Mouse (Mus musculus) thymus, postnatal 10 days (tissue): ENCODE results near the gene Ackr4.

Source experiments
- DNase-seq, 2 experiments: peaks; one replicate each; pipeline ENCODE4 v3.0.0; 2021; ENCODE audit warnings: low spot score in 2 of 2

Ackr4 gene

GRCm38 (mm10) chr9:104106930-104107329, 19.8 kb downstream of the Ackr4 start:
- no peak for DNase-seq

DNA sequence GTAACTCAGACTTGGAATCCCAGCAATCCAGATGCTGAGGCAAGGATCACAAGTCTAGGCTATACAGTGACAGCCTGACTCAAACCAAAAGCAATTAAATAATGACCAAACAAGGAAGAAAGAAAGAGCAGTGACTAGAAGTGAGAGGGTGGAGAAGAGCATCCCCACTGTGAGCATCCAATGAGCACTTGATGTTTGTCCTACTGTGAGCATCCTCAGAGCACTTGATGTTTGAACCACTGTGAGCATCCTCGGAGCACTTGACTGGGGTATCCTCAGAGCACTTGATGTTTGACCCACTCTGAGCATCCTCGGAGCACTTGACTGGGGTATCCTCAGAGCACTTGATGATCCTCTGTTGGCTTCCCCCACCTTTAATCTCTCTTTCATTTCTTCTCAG, 21.7 kb downstream of the Ackr4 start:
- DNase-seq, result no peak

DNA sequence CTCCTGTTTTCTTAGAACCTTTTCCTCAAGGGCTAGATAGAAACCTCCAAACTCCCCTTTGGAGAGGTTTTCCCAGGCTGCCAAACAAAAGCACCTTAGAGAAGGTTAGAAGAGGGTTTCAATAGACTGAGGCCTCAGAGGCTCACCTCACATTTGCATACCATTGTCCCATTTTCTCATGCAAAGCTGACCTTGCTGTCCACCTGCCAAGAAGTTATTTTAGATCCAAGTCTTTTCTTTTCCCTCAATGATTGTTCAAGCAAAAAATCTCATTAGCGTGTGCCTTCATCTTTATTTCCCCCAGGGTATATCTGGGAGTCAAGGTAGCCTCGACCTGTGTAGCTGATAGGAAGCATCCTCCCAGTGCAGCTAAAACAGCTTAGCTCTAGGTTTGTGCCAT, 23.8 kb downstream of the Ackr4 start:
- DNase-seq, result no peak

GRCm38 (mm10) chr9:104102301-104102700, 24.4 kb downstream of the Ackr4 start:
- no peak for DNase-seq

DNA sequence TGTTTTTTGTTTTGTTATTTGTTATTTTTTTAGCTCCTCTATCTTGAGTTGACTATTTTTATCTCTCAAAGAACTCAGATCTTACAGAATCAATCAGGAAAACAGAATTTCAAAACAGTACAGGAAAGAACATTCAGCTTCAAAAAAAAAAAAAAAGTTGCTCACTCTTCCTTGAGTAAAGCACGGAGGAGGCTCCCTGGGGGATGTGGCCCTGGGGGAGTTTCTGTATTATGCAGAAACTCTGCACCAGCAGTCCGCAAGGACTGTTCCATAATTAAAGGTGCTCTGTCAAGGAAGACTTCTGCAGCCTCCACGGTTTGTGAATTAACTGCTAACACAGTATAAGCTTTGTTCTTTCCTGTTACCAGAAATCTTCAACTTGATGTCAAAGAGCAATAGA, 25.3 kb downstream of the Ackr4 start:
- no peak for DNase-seq

DNA sequence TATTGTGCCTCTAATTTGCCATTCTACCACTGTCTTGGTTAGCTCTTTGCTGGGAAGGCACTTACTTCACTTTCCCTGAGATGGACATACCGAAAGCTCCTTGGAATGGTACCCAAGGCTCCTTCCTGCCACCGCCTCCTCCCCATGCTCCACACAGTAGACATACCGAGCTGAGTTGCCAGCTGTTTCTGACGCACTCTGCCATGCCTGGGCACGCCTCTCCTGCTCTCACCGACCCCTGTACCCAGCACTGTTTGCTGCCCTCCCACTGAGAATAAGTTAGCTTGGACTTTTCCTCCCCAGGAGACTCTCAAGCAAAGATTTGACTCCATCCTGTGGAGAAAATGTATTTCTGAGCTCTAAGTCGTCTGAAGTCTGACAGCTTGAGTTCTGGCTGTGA, 25.9 kb downstream of the Ackr4 start:
- no peak for DNase-seq

DNA sequence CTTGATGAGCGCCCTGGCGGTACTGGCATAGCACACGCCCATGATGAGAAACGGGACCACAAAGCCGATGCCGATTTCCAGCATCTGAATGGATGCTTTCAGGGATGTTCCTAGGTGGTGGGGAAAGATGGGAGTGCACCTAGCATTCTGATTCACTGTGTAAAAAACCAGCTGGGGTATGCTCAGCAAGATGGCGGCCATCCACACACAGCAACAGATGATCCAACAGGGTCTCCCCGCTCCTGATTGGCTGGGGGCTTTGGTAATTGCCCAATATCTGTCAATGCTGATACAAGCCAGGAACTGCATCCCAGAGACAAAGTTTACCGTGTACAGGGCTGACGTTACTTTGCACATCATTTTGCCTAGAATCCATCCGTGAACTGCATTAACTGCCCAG, 27.7 kb downstream of the Ackr4 start:
- DNase-seq, result no peak

GRCm38 (mm10) chr9:104098256-104098655, 28.5 kb downstream of the Ackr4 start:
- no peak for DNase-seq

DNA sequence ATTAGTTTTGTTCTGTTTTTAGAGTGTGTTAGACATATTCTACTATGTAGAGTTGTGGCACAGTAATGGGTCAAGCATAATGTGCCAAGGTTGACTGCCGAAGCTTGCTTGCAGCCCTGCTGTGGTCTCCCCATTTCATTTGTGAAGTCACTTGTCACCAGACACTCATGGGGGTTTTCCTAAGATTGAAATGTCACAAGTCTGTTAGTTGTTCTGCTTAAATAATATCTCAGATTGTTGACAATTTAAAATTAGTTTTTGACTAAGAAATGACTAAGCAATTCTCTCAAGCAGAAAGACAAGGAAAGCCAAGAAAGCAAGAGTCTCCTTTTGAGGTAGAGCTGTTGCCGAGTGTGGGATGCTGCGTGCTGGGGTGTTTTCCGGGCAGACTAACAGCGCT, 33.8 kb downstream of the Ackr4 start:
- DNase-seq, result no peak

GRCm38 (mm10) chr9:104088555-104088954, 38.2 kb downstream of the Ackr4 start:
- DNase-seq, result no peak

GRCm38 (mm10) chr9:104085730-104086429, 40.9 kb downstream of the Ackr4 start:
- no peak for DNase-seq

GRCm38 (mm10) chr9:104080038-104080437, 46.7 kb downstream of the Ackr4 start:
- DNase-seq, result no peak

DNA sequence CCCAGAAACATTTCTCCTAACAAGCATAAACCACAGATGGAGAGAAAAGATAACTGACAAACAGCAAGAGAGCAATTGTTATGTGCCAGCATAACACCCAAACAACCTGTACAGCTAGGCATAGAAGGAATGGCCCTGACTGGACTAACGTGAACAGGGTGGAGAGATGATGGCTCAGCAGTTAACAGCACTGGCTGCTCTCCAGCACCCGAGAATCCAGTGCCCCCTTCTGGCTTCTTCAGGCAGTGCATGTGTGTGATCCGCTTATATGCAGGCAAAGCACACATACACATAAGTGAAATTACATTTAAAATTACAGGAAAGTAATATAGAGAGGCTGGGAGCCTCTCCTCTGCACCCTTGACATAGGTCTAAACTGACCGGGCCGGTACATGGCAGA, 47.4 kb downstream of the Ackr4 start:
- DNase-seq, result peak; percentile 23 to 59

DNA sequence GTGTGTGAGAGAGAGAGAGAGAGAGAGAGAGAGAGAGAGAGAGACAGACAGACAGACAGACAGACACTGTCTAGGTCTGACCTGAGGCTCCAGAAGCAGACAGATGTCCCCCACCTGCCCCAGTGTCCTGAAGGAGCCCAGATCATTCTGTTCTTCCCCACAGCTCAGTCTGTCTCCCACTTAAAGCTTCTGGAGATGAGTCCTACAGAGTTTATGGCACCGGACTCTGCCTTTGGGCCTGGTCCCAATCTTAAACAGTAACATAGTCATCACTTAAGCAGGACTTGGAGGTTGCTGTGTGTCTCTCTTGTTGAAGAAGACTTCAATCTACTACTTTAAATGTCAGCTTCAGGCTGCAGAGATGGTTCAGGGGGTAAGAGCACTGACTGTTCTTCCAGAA, 48.0 kb downstream of the Ackr4 start:
- DNase-seq, result no peak

- peak in 1 of 2 experiments; percentile 25 for DNase-seq
Measured at GRCm38 (mm10) chr9:104075808-104076207, 50.9 kb downstream of the Ackr4 start.

GRCm38 (mm10) chr9:104070863-104071604, 55.7 kb downstream of the Ackr4 start:
- no peak for DNase-seq

DNA sequence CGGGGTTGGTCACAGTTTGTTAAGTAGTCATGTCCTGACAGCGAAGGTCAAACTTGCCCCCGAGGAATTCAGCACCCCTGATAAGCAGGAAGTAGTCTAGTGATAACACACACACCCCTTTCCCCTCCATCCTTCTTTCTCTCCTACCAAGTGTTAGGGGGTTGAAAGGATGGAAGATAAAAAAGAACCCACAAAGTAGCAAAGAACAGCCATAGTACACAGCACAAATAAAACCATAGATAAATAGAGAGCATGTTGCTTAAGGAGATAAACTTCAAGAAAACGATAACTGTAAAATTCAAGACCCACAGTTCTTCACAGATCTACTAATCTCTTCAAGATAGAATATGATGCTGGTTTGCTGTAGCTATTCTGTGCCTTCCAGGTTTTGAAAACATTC, 56.5 kb downstream of the Ackr4 start:
- no peak for DNase-seq

DNA sequence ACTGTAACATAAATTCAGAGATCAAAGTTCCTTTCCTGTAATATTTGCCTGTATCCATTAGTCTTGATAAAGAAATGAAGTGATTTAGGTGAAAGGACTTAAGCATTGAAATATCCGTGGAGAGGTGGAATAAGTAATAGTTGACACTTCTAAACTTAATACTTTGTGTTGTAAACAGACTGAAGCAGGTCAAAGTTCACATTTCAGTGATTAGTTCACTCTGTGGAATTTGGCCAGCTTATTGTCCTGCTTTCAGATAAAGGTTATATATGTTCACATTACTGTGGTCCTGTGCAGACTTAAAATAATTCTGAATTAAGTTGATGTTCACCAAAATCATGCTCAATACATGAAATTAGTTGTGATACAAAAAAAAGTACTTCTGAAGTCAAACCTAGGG, 62.2 kb downstream of the Ackr4 start:
- no peak for DNase-seq

- peak; percentile 62 to 72 for DNase-seq
Measured at GRCm38 (mm10) chr9:104063244-104063961, 63.3 kb downstream of the Ackr4 start, which contains the start of gene Acad11. Gene Acad11, plus strand, starts transcription at chr9:104063377.

DNA sequence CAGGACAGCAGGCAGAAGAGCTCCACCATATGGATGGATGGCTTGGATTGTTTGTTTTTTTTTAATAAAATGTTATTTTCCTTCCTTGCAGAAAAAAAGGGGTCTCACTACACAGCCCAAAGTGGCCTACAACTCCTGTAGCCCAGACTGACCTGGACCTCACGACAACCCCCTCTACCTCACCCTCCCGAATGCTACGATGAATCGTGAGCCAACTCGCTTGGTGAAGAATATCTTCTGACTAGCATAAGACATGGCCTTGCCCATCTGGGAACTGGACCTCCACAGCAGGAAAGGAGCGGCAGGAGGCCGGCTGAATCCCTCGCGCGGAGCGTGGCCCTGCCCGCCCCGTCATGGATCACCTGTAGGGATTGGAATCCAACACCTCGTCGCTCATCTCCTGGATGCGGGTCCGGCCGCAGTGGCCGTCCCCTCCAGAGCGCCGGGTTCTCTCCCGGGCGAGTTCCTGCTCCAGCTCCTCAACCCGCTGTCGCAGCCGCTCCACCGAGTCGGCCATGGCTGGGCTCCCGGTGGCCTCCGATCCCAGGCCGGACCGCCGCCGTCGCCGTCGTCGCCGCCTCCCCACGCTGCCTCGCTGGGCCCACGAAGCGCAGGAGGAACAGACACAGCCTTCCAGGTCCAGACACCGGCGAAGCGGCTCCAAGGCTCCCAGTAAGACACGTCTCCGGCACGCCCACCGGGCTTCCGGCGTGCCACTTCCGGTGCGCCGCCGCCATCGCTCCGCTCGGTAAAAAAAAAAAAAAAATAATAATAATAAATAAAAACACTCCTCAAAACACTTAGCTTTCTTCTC, 64.1 kb downstream of the Ackr4 start, which contains the start of gene Uba5:
Uba5 (minus strand) TSS at position 705 of the 814 bp plus-strand sequence.
- DNase-seq, result peak; percentile 61 to 67

- DNase-seq, result no peak
Measured at GRCm38 (mm10) chr9:104051028-104051427, 75.7 kb downstream of the Ackr4 start.

- DNase-seq, result no peak
Measured at GRCm38 (mm10) chr9:104043676-104044075, 83.1 kb downstream of the Ackr4 start.
